Mouse (Mus musculus) E14TG2a.4 (cell line): ENCODE measurements at regions not wholly inside any gene's neighbourhood (a gene's known extent, or its start where the extent isn't known, plus 50 kb on each side); places are given as distances from the start of the nearest gene placed in this dataset.

Source experiments
- H3K27me3 ChIP-seq: 2 replicates; pipeline ENCODE4 v1.6.1; 2014; ENCODE audit warnings: low read length, control low read depth; ENCODE audit not compliant: insufficient read depth
- H3K36me3 ChIP-seq: 2 replicates; pipeline ENCODE4 v1.6.1; 2014; ENCODE audit warnings: low read length, control low read depth; ENCODE audit not compliant: insufficient read depth
- H3K4me1 ChIP-seq: replicated peaks from 2 replicates; pipeline ENCODE4 v1.6.1; 2014; ENCODE audit warnings: low read depth, low read length, control low read depth
- H3K4me3 ChIP-seq: replicated peaks from 2 replicates; pipeline ENCODE4 v1.5.1; 2014; ENCODE audit warnings: mild to moderate bottlenecking, low read length
- H3K9me3 ChIP-seq: 2 replicates; pipeline ENCODE4 v1.6.1; 2014; ENCODE audit warnings: low read length, control low read depth
- CTCF ChIP-seq: conservative IDR thresholded peaks from 2 replicates; pipeline ENCODE4 v1.5.1; 2014; ENCODE audit warnings: low read length
- NANOG ChIP-seq: IDR thresholded peaks from 2 replicates; pipeline ENCODE4 v1.6.1; 2014; ENCODE audit warnings: borderline replicate concordance, low read length, mixed read lengths
- POU5F1 ChIP-seq: IDR thresholded peaks from 2 replicates; pipeline ENCODE4 v1.6.1; 2014; ENCODE audit warnings: low read length, borderline replicate concordance

GRCm38 (mm10) chr8:31518903-31519302 lies 1909.6 kb upstream of the 5930422O12Rik start:
- Histone ChIP-seq H3K4me3 (no peak overlapping the region), H3K4me1 (no peaks in the 10 kb centered on the region)
- TF ChIP-seq CTCF (peak; percentile 33), NANOG (no peak), POU5F1 (no peak)

GRCm38 (mm10) chr8:31520991-31521448 lies 1907.5 kb upstream of the 5930422O12Rik start:
- no peaks in the 10 kb centered on the region for H3K4me1 ChIP-seq
- no peak overlapping the region for H3K4me3 ChIP-seq
- TF ChIP-seq NANOG (no peak), POU5F1 (no peak), CTCF (no peak)
- H3K9me3 ChIP-seq: no peaks in the 10 kb centered on the region
- no peaks in the 10 kb centered on the region for H3K36me3 ChIP-seq
- H3K27me3 ChIP-seq: no peaks in the 10 kb centered on the region

More at GRCm38 (mm10) chr8:31518903-31519302, 1909.6 kb upstream of the 5930422O12Rik start:
- no peaks in the 10 kb centered on the region for H3K36me3 ChIP-seq
- no peaks in the 10 kb centered on the region for H3K27me3 ChIP-seq
- no peaks in the 10 kb centered on the region for H3K9me3 ChIP-seq

- TF ChIP-seq NANOG: no peak
- no peak for TF ChIP-seq POU5F1
- TF ChIP-seq CTCF: no peak
- H3K4me1 ChIP-seq: no peaks in the 10 kb centered on the region
- H3K9me3 ChIP-seq: no peaks in the 10 kb centered on the region
- no peak overlapping the region for H3K4me3 ChIP-seq
- no peaks in the 10 kb centered on the region for H3K36me3 ChIP-seq
- no peaks in the 10 kb centered on the region for H3K27me3 ChIP-seq
These were observed 1903.4 kb upstream of the 5930422O12Rik start for GRCm38 (mm10) chr8:31525071-31525470.

GRCm38 (mm10) chr8:31539251-31539650 lies 1889.3 kb upstream of the 5930422O12Rik start:
- no peaks in the 10 kb centered on the region for H3K4me1 ChIP-seq
- no peak for TF ChIP-seq POU5F1
- no peak for TF ChIP-seq NANOG
- no peak for TF ChIP-seq CTCF
- no peak overlapping the region for H3K4me3 ChIP-seq
- no peaks in the 10 kb centered on the region for H3K36me3 ChIP-seq
- H3K27me3 ChIP-seq: no peaks in the 10 kb centered on the region
- H3K9me3 ChIP-seq: no peaks in the 10 kb centered on the region

- Histone ChIP-seq H3K4me1 (no peaks in the 10 kb centered on the region), H3K4me3 (no peak overlapping the region), H3K9me3 (no peaks in the 10 kb centered on the region), H3K27me3 (no peaks in the 10 kb centered on the region), H3K36me3 (no peaks in the 10 kb centered on the region)
- no peak for TF ChIP-seq NANOG
- no peak for TF ChIP-seq POU5F1
- no peak for TF ChIP-seq CTCF
These were observed 1886.9 kb upstream of the 5930422O12Rik start for GRCm38 (mm10) chr8:31541646-31542045.

- H3K36me3 ChIP-seq: no peaks in the 10 kb centered on the region
- H3K4me3 ChIP-seq: no peak overlapping the region
- TF ChIP-seq NANOG: no peak
- TF ChIP-seq CTCF: no peak
- no peak for TF ChIP-seq POU5F1
- H3K9me3 ChIP-seq: no peaks in the 10 kb centered on the region
- H3K27me3 ChIP-seq: no peaks in the 10 kb centered on the region
- H3K4me1 ChIP-seq: no peaks in the 10 kb centered on the region
These were observed 1854.4 kb upstream of the 5930422O12Rik start for GRCm38 (mm10) chr8:31574136-31574535.

GRCm38 (mm10) chr8:31576129-31576528 lies 1852.4 kb upstream of the 5930422O12Rik start:
- no peak overlapping the region for H3K4me3 ChIP-seq
- no peaks in the 10 kb centered on the region for H3K9me3 ChIP-seq
- H3K27me3 ChIP-seq: no peaks in the 10 kb centered on the region
- no peaks in the 10 kb centered on the region for H3K36me3 ChIP-seq
- no peak for TF ChIP-seq POU5F1
- no peak for TF ChIP-seq CTCF
- no peak for TF ChIP-seq NANOG
- H3K4me1 ChIP-seq: no peaks in the 10 kb centered on the region

GRCm38 (mm10) chr8:31584661-31585060 lies 1843.8 kb upstream of the 5930422O12Rik start:
- no peaks in the 10 kb centered on the region for H3K4me1 ChIP-seq
- H3K27me3 ChIP-seq: no peaks in the 10 kb centered on the region

GRCm38 (mm10) chr8:31599536-31599935 lies 1829.0 kb upstream of the 5930422O12Rik start:
- H3K4me1 ChIP-seq: no peaks in the 10 kb centered on the region
- no peaks in the 10 kb centered on the region for H3K9me3 ChIP-seq
- no peak overlapping the region for H3K4me3 ChIP-seq
- H3K27me3 ChIP-seq: no peaks in the 10 kb centered on the region
- H3K36me3 ChIP-seq: no peaks in the 10 kb centered on the region
- TF ChIP-seq CTCF: no peak
- no peak for TF ChIP-seq NANOG
- TF ChIP-seq POU5F1: no peak

More at GRCm38 (mm10) chr8:31584661-31585060, 1843.8 kb upstream of the 5930422O12Rik start:
- Histone ChIP-seq H3K36me3 (no peaks in the 10 kb centered on the region), H3K4me3 (no peak overlapping the region), H3K9me3 (no peaks in the 10 kb centered on the region)
- TF ChIP-seq CTCF (no peak), POU5F1 (no peak), NANOG (no peak)
